Mouse (Mus musculus): ENCODE measurements at regions not wholly inside any gene's neighbourhood (a gene's known extent, or its start where the extent isn't known, plus 50 kb on each side); places are given as distances from the start of the nearest gene placed in this dataset.
A peak's percentile ranks its signal among the peaks of the same experiment; 100 is the strongest.

GRCm38 (mm10) chr8:109106971-109107370 is 386.9 kb upstream of the Pmfbp1 start:
- no peak for DNase-seq (ENCODE audit: extremely low read depth)
- no peak overlapping the region for H3K9ac ChIP-seq (ENCODE audit: insufficient read depth, low read depth)
- H3K36me3 ChIP-seq (replicated peaks in 1 of 2; ENCODE audit: control insufficient read depth in 1 of 2, insufficient read depth in 1 of 2, low read length in 1 of 2) = no peaks in the 10 kb centered on the region
- dilution Hi-C loops (cut with MboI; ENCODE audit: extremely low pct_ligation_motif_present, extremely low pct_unique_long_range_greater_than_20kb, low sequenced_read_pairs) (no loop called here), in situ Hi-C loops (cut with MboI; ENCODE audit: low pct_ligation_motif_present, low pct_unique_long_range_greater_than_20kb, low sequenced_read_pairs) (no loop called here)
- H3K79me2 ChIP-seq (replicated peaks; ENCODE audit: control insufficient read depth, extremely low read depth, insufficient read depth, poor library complexity, severe bottlenecking) = no peaks in the 10 kb centered on the region
- no peaks in the 10 kb centered on the region for H3K9me3 ChIP-seq (replicated peaks; ENCODE audit: low read length)
- no peak overlapping the region for H3K27ac ChIP-seq (ENCODE audit: insufficient read depth, low read depth)
- no peaks in the 10 kb centered on the region for H3K27me3 ChIP-seq (replicated peaks)
- H3K4me2 ChIP-seq (ENCODE audit: insufficient read depth, low read depth, poor library complexity, severe bottlenecking) = no peak overlapping the region
- TF ChIP-seq MYC (IDR thresholded peaks at IDR 0.05; ENCODE audit: low read depth, low read length) = no peak
- TF ChIP-seq ETS1 (conservative IDR thresholded peaks at IDR 0.05; ENCODE audit: low read depth, low read length) = no peak
- TF ChIP-seq USF2 (conservative IDR thresholded peaks at IDR 0.05; ENCODE audit: low read depth, low read length) = no peak
- TF ChIP-seq JUND (conservative IDR thresholded peaks at IDR 0.05; ENCODE audit: low read depth, low read length) = no peak
- TF ChIP-seq CHD2 (IDR thresholded peaks at IDR 0.05; ENCODE audit: low read length) = no peak
- no peak for TF ChIP-seq SIN3A (IDR thresholded peaks at IDR 0.05; ENCODE audit: low read length)
- TF ChIP-seq RAD21 (IDR thresholded peaks at IDR 0.05; ENCODE audit: low read depth, low read length) = no peak
- no peak for TF ChIP-seq ZMIZ1 (IDR thresholded peaks at IDR 0.05; ENCODE audit: low read depth, low read length)
- no peak for TF ChIP-seq TBP (conservative IDR thresholded peaks at IDR 0.05; ENCODE audit: low read depth, low read length)
- no peaks in the 10 kb centered on the region for H3K4me1 ChIP-seq (ENCODE audit: control insufficient read depth in 1 of 2, insufficient read depth in 2 of 2)
- no peak overlapping the region for H3K4me3 ChIP-seq (replicated peaks in 1 of 3; ENCODE audit: low read depth in 2 of 3, low read length in 2 of 3, poor library complexity in 1 of 3)

GRCm38 (mm10) chr8:109107762-109108161 is 386.1 kb upstream of the Pmfbp1 start:
- dilution Hi-C loops (cut with MboI; ENCODE audit: extremely low pct_ligation_motif_present, extremely low pct_unique_long_range_greater_than_20kb, low sequenced_read_pairs) = no loop called here

DNA sequence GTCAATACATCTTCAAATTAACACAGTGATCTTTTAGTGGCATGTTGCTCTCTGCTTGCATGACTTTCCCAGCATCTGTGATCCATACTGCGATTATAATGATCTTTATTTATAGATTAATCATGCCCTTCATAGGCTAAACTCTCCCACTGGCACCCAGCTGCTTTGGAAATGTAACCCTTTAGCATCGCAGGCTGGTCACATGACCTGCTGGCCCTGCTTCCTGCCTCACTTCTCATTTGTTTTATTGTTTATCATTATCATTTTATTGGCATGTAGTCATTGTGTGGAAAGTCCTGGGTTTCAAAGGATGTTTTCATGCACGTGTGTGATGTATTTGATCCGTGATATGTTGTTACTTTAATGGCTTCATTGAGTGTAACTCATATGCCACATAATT is 384.4 kb upstream of the Pmfbp1 start:
- dilution Hi-C loops (cut with MboI; ENCODE audit: extremely low pct_ligation_motif_present, extremely low pct_unique_long_range_greater_than_20kb, low sequenced_read_pairs) = no loop called here
- Histone ChIP-seq H3K9me3 (replicated peaks; ENCODE audit: low read length) (no peaks in the 10 kb centered on the region), H3K4me3 (replicated peaks in 1 of 3; ENCODE audit: low read depth in 2 of 3, low read length in 2 of 3, poor library complexity in 1 of 3) (no peak overlapping the region), H3K36me3 (replicated peaks in 1 of 2; ENCODE audit: control insufficient read depth in 1 of 2, insufficient read depth in 1 of 2, low read length in 1 of 2) (no peaks in the 10 kb centered on the region), H3K4me2 (ENCODE audit: insufficient read depth, low read depth, poor library complexity, severe bottlenecking) (no peak overlapping the region), H3K4me1 (ENCODE audit: control insufficient read depth in 1 of 2, insufficient read depth in 2 of 2) (no peaks in the 10 kb centered on the region), H3K9ac (ENCODE audit: insufficient read depth, low read depth) (no peak overlapping the region), H3K79me2 (replicated peaks; ENCODE audit: control insufficient read depth, extremely low read depth, insufficient read depth, poor library complexity, severe bottlenecking) (no peaks in the 10 kb centered on the region), H3K27ac (ENCODE audit: insufficient read depth, low read depth) (no peak overlapping the region), H3K27me3 (replicated peaks) (no peaks in the 10 kb centered on the region)
- in situ Hi-C loops (cut with MboI; ENCODE audit: low pct_ligation_motif_present, low pct_unique_long_range_greater_than_20kb, low sequenced_read_pairs) = no loop called here
- no peak for DNase-seq (ENCODE audit: extremely low read depth)
- TF ChIP-seq POLR2AphosphoS2 (IDR thresholded peaks at IDR 0.05; ENCODE audit: low read depth, low read length) = no peak
- TF ChIP-seq JUN (IDR thresholded peaks at IDR 0.05; ENCODE audit: insufficient read depth, low read depth, low read length) = no peak
- TF ChIP-seq HCFC1 (IDR thresholded peaks at IDR 0.05; ENCODE audit: low read depth, low read length) = no peak
- TF ChIP-seq ELF1 (IDR thresholded peaks at IDR 0.05; ENCODE audit: low read depth, low read length) = no peak
- no peak for TF ChIP-seq MAX (IDR thresholded peaks at IDR 0.05; ENCODE audit: low read length)
- no peak for TF ChIP-seq UBTF (IDR thresholded peaks at IDR 0.05; ENCODE audit: low read depth, low read length)
- no peak for TF ChIP-seq ZNF384 (IDR thresholded peaks at IDR 0.05; ENCODE audit: low read depth, low read length)
- no peak for TF ChIP-seq CHD1 (IDR thresholded peaks at IDR 0.05; ENCODE audit: low read depth, low read length)
- no peak for TF ChIP-seq USF1 (IDR thresholded peaks at IDR 0.05; ENCODE audit: low read depth, low read length)
- TF ChIP-seq MAFK (IDR thresholded peaks at IDR 0.05; ENCODE audit: insufficient replicate concordance, low read length) = no peak
- no peak for TF ChIP-seq BHLHE40 (IDR thresholded peaks at IDR 0.05; ENCODE audit: low read depth, low read length)
- TF ChIP-seq MXI1 (IDR thresholded peaks at IDR 0.05; ENCODE audit: low read depth, low read length) = no peak
- no peak for TF ChIP-seq E2F4 (IDR thresholded peaks at IDR 0.05; ENCODE audit: insufficient replicate concordance, low read depth, low read length)
- no peak for TF ChIP-seq POLR2A (IDR thresholded peaks at IDR 0.05; ENCODE audit: low read depth, low read length)
- TF ChIP-seq EP300 (IDR thresholded peaks at IDR 0.05; ENCODE audit: low read length) = no peak

More at GRCm38 (mm10) chr8:109107762-109108161, 386.1 kb upstream of the Pmfbp1 start:
- H3K36me3 ChIP-seq (replicated peaks in 1 of 2; ENCODE audit: control insufficient read depth in 1 of 2, insufficient read depth in 1 of 2, low read length in 1 of 2) = no peaks in the 10 kb centered on the region
- TF ChIP-seq MAX (IDR thresholded peaks at IDR 0.05; ENCODE audit: low read length) (no peak), MEF2A (IDR thresholded peaks at IDR 0.05; ENCODE audit: borderline replicate concordance, low read depth, low read length) (no peak), NELFE (IDR thresholded peaks at IDR 0.05; ENCODE audit: low read depth, low read length) (no peak), RCOR1 (conservative IDR thresholded peaks at IDR 0.05; ENCODE audit: low read depth, low read length) (no peak), SMC3 (IDR thresholded peaks at IDR 0.05; ENCODE audit: low read depth, low read length) (no peak), SIN3A (IDR thresholded peaks at IDR 0.05; ENCODE audit: low read length) (no peak), GABPA (IDR thresholded peaks at IDR 0.05; ENCODE audit: insufficient replicate concordance, low read depth, low read length) (no peak), IRF4 (IDR thresholded peaks at IDR 0.05; ENCODE audit: low read depth, low read length) (no peak), CHD2 (IDR thresholded peaks at IDR 0.05; ENCODE audit: low read length) (no peak), UBTF (IDR thresholded peaks at IDR 0.05; ENCODE audit: low read depth, low read length) (no peak), POLR2AphosphoS2 (IDR thresholded peaks at IDR 0.05; ENCODE audit: low read depth, low read length) (no peak), KAT2A (IDR thresholded peaks at IDR 0.05; ENCODE audit: insufficient replicate concordance, low read length) (no peak), HCFC1 (IDR thresholded peaks at IDR 0.05; ENCODE audit: low read depth, low read length) (no peak), CHD1 (IDR thresholded peaks at IDR 0.05; ENCODE audit: low read depth, low read length) (no peak), ZC3H11A (IDR thresholded peaks at IDR 0.05; ENCODE audit: low read depth, low read length) (no peak)
- in situ Hi-C loops (cut with MboI; ENCODE audit: low pct_ligation_motif_present, low pct_unique_long_range_greater_than_20kb, low sequenced_read_pairs) = no loop called here
- no peaks in the 10 kb centered on the region for H3K4me1 ChIP-seq (ENCODE audit: control insufficient read depth in 1 of 2, insufficient read depth in 2 of 2)
- peak overlapping the region; percentile 41 for H3K4me2 ChIP-seq (ENCODE audit: insufficient read depth, low read depth, poor library complexity, severe bottlenecking)
- no peaks in the 10 kb centered on the region for H3K27me3 ChIP-seq (replicated peaks)
- no peak overlapping the region for H3K9ac ChIP-seq (ENCODE audit: insufficient read depth, low read depth)
- H3K27ac ChIP-seq (ENCODE audit: insufficient read depth, low read depth) = no peak overlapping the region
- H3K9me3 ChIP-seq (replicated peaks; ENCODE audit: low read length) = no peaks in the 10 kb centered on the region
- H3K4me3 ChIP-seq (replicated peaks in 1 of 3; ENCODE audit: low read depth in 2 of 3, low read length in 2 of 3, poor library complexity in 1 of 3) = no peak overlapping the region
- peak; percentile 5 for DNase-seq (ENCODE audit: extremely low read depth)
- H3K79me2 ChIP-seq (replicated peaks; ENCODE audit: control insufficient read depth, extremely low read depth, insufficient read depth, poor library complexity, severe bottlenecking) = no peaks in the 10 kb centered on the region

Data from CH12.LX (cell line).